Comparison of ENCODE assay signal across 11 mouse cellular contexts in the genomic region with DNA sequence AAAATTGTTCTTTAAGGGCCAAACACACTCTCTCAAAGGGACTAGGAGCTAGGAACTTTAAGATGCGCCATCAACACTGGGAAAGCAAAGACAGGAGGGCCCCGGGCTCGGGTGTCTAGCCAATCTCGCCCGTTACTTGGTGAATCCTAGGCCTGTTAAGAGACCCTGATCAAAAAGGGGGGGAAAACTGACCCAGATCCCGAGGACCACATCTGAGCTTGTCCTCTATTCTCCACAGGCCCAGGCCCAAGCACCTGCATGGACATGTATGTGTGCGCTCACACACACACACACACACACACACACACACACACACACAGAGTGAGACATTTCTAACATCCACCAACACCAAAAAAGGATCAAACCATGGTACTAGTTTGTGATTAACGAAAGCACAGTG. TPM values are rescaled to one million over a fixed set of nuclear protein-coding genes. Genes with fewer than 3 reads are reported as not detected.
DNase-seq lines count a peak whose midpoint lies in the region; ATAC-seq and TF ChIP-seq lines count a peak whose summit lies in the region.
"Had no signal": no experiment of that assay in that cellular context is flagged by ENCODE, and none has a peak within 500 bp of the region (broad histone marks: within the 10 kb centered on the region; RNA-seq: fewer than 3 reads in every experiment).

No protein-coding gene starts in this region.

- peaks cover 75% of the 10 kb centered on the region for H3K79me2 ChIP-seq in macrophage (ENCODE audit: inconsistent target)

- H3K27ac ChIP-seq in kidney, postnatal 0 days, result no peak overlapping the region
- no peak overlapping the region for H3K27ac ChIP-seq in embryonic facial prominence, embryonic 11.5 days (replicated peaks; ENCODE audit: low read depth, low read length)
- H3K27ac ChIP-seq in hindbrain, embryonic 13.5 days, result no peak overlapping the region
- H3K27ac ChIP-seq in macrophage, result peak overlapping the region; percentile 22

- H3K4me3 ChIP-seq in kidney, postnatal 0 days (replicated peaks; ENCODE audit: low read depth, low read length), result no peak overlapping the region
- 0 out of 2 replicates have a peak overlapping the region, but pooled peaks have one; percentile 5 for H3K4me3 ChIP-seq in embryonic facial prominence, embryonic 11.5 days (ENCODE audit: low read depth, low read length)
- H3K4me3 ChIP-seq in hindbrain, embryonic 13.5 days, result no peak overlapping the region; the same call in 1 of the 2 replicates
- H3K4me3 ChIP-seq in macrophage (ENCODE audit: inconsistent target), result peak overlapping the region; percentile 87

- WGBS in kidney, postnatal 0 days, result 79% methylated on average over 8 of the region's 8 CpGs
- 82% methylated on average over 8 of the region's 8 CpGs for WGBS in embryonic facial prominence, embryonic 11.5 days
- 77% methylated on average over 8 of the region's 8 CpGs for WGBS in hindbrain, embryonic 13.5 days
- WGBS in macrophage (ENCODE audit: missing documents), result 81% methylated on average over 4 of the region's 8 CpGs

- DNase-seq in kidney, postnatal 0 days (ENCODE audit: low spot score), result no peak
- DNase-seq in kidney, adult 11 months, result no peak
- DNase-seq in embryonic facial prominence, embryonic 11.5 days (ENCODE audit: low spot score), result no peak
- DNase-seq in testis, postnatal 10 days (ENCODE audit: low spot score), result no peak
- DNase-seq in right cerebral cortex, adult 18-20 months, result no peak
- DNase-seq in urinary bladder, adult 2 months (ENCODE audit: low spot score), result no peak
- DNase-seq: cerebellum, adult 9-11 months; left cerebral cortex, postnatal 4 days; retina, postnatal 1 day had no signal

- peaks cover 10% of the 10 kb centered on the region; the same call in 1 of the 2 replicates for H3K36me3 ChIP-seq in kidney, postnatal 0 days (ENCODE audit: insufficient read depth, low read length)
- peaks cover 6% of the 10 kb centered on the region; the same call in 1 of the 2 replicates for H3K36me3 ChIP-seq in embryonic facial prominence, embryonic 11.5 days (replicated peaks; ENCODE audit: control insufficient read depth, insufficient read depth, low read depth, low read length)
- H3K36me3 ChIP-seq in hindbrain, embryonic 13.5 days, result no peaks in the 10 kb centered on the region
- no peaks in the 10 kb centered on the region for H3K36me3 ChIP-seq in macrophage (ENCODE audit: inconsistent target)

- no peaks in the 10 kb centered on the region for H3K27me3 ChIP-seq in kidney, postnatal 0 days (ENCODE audit: insufficient read depth, low read length)
- H3K27me3 ChIP-seq in embryonic facial prominence, embryonic 11.5 days (ENCODE audit: control insufficient read depth, insufficient read depth, low read length), result no peaks in the 10 kb centered on the region
- H3K27me3 ChIP-seq in hindbrain, embryonic 13.5 days, result no peaks in the 10 kb centered on the region

- no peak for ATAC-seq in kidney, postnatal 0 days (replicated peaks; ENCODE audit: low FRiP score, low read depth)
- ATAC-seq in embryonic facial prominence, embryonic 11.5 days (replicated peaks; ENCODE audit: insufficient number of reproducible peaks, low FRiP score, low TSS enrichment, low read depth), result no peak
- ATAC-seq in hindbrain, embryonic 13.5 days (ENCODE audit: low FRiP score), result no peak

- H3K4me2 ChIP-seq in kidney, postnatal 0 days (ENCODE audit: low read length), result peak overlapping the region; percentile 89
- H3K4me2 ChIP-seq in embryonic facial prominence, embryonic 11.5 days (ENCODE audit: low read depth, low read length), result peak overlapping the region; percentile 16
- H3K4me2 ChIP-seq in hindbrain, embryonic 13.5 days, result peak overlapping the region; percentile 43; the same call in 1 of the 2 replicates

- no peak overlapping the region for H3K9ac ChIP-seq in kidney, postnatal 0 days (ENCODE audit: low read depth, low read length)
- H3K9ac ChIP-seq in embryonic facial prominence, embryonic 11.5 days (replicated peaks; ENCODE audit: low read length), result no peak overlapping the region
- H3K9ac ChIP-seq in hindbrain, embryonic 13.5 days, result no peak overlapping the region

- H3K4me1 ChIP-seq in kidney, postnatal 0 days (replicated peaks; ENCODE audit: insufficient read depth, low read length), result no peaks in the 10 kb centered on the region; the same call in 1 of the 2 replicates
- H3K4me1 ChIP-seq in embryonic facial prominence, embryonic 11.5 days (ENCODE audit: control insufficient read depth, insufficient read depth, low read length), result no peaks in the 10 kb centered on the region
- peaks cover 19% of the 10 kb centered on the region for H3K4me1 ChIP-seq in hindbrain, embryonic 13.5 days (replicated peaks)

- TF ChIP-seq CTCF in kidney, postnatal 0 days (IDR thresholded peaks at IDR 0.05; ENCODE audit: low read depth), result no peak

- H3K9me3 ChIP-seq in kidney, postnatal 0 days (replicated peaks; ENCODE audit: low read length), result no peaks in the 10 kb centered on the region
- no peaks in the 10 kb centered on the region for H3K9me3 ChIP-seq in embryonic facial prominence, embryonic 11.5 days (replicated peaks; ENCODE audit: control insufficient read depth, low read length)
- H3K9me3 ChIP-seq in hindbrain, embryonic 13.5 days, result no peaks in the 10 kb centered on the region

RNA-seq across cellular contexts. Expression of gene Mki67, which starts 2.8 kb away (rescaled TPM):
- 15.4 and 15.6 TPM in 2 replicates for polyA plus RNA-seq in kidney, postnatal 0 days (2015; fragmentation: Nextera tagmentation; extraction: Ambion mirVana)
- polyA plus RNA-seq in embryonic facial prominence, embryonic 11.5 days (2014; fragmentation: Nextera tagmentation; extraction: Ambion mirVana), result 60.4 and 65.6 TPM in 2 replicates
- 8.1 and 10.2 TPM in 2 replicates for polyA plus RNA-seq in hindbrain, embryonic 13.5 days (2015; fragmentation: Nextera tagmentation; extraction: Ambion mirVana)
- 100 to 1,000 TPM in 14 of 26 experiments, 10 to 100 TPM in 12; 20.5 to 572 (median 122) TPM for total RNA-seq in macrophage (2018; cell fraction: chromatin; rRNA removed)
- total RNA-seq in macrophage (2018; cell fraction: cytosol; rRNA removed), result 100 to 1,000 TPM in 1 of 26 experiments, 10 to 100 TPM in 22, 1 to 10 TPM in 3; 8.8 to 101 (median 19.2) TPM
- total RNA-seq in macrophage (2018; cell fraction: nucleus; rRNA removed), result 100 to 1,000 TPM in 14 of 26 experiments, 10 to 100 TPM in 12; 13.1 to 253 (median 111) TPM
- 4.2 to 24.2 TPM (median 17.5 TPM) in 3 replicates for polyA plus RNA-seq in macrophage (2018)
- 1.6 and 2.5 TPM in 2 replicates for polyA plus RNA-seq in urinary bladder, adult 2 months (2012; rRNA removed)

Comparison
In these comparisons a context has a peak if more than half of its experiments do, and no peak if none do; other contexts are left out.
1. H3K4me2 ChIP-seq: peak in every context shown above with its lines; median percentile 89 in kidney, postnatal 0 days; 43 in hindbrain, embryonic 13.5 days; 16 in embryonic facial prominence, embryonic 11.5 days.
2. H3K4me3 ChIP-seq: peak in embryonic facial prominence, embryonic 11.5 days (single experiment) and macrophage (single experiment); none in kidney, postnatal 0 days (single experiment) and hindbrain, embryonic 13.5 days (single experiment).